Mouse (Mus musculus) kidney, adult 2 months (tissue): ENCODE measurements around the gene Kcnip2.
A peak's percentile ranks its signal among the peaks of the same experiment; 100 is the strongest.

Experiments
- CTCF ChIP-seq: fragments of 200-500 bp; conservative IDR thresholded peaks from 2 replicates; pipeline ENCODE4 v1.5.1; 2011; ENCODE audit warnings: low read depth, mild to moderate bottlenecking, control low read depth, low read length, moderate library complexity, mixed read lengths; ENCODE audit not compliant: insufficient read depth, insufficient read length
- POLR2A ChIP-seq: fragments of 200-500 bp; IDR thresholded peaks from one replicate; pipeline ENCODE4 v1.6.1; 2011; ENCODE audit warnings: low read depth, low read length, control low read depth

DNA sequence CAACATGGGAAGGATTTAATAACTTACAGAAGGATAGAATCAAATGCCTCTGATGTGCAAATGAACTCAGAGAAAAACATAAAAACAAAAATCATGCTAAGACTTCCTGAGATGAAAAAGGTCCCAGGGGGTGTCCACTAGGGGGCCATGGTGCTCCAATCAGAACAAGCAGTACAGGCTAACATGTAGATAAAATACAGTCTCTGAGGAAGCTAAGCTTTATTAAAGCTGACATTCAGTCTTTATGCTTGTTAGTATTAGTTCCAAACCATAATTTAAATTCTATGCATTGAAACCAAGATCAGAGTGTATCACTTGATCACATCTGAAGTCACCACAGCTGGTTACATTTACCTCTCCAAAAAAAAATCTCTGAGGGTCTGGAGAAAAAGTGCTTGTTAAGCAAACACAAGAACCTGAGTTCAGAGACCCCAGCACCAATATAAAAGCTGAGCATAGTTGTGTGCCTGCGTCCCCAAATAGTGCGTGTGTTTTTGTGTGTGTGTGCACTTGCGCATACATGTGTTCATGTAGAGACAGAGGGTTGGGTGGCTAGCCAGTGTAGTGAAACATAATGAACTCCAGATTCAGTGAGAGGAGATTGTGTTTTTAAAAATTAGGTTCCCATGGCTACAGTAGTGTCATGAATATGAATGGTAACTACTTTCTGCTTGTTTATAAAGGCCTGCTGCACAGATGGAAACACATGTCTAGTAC lies 31.3 kb upstream of the Kcnip2 start:
- TF ChIP-seq POLR2A (no peak), CTCF (peak; percentile 43; the same call in 1 of the 2 replicates)
